Mouse (Mus musculus) neutrophil, adult 5-6 weeks (primary cell): Measurements from ENCODE around the gene Chkb. TPM values are rescaled to one million over a fixed set of nuclear protein-coding genes. Genes with fewer than 3 reads are reported as not detected.
"Not testable (repeated sequence)": the region's sequence is repeated elsewhere in the genome, so short reads cannot be mapped to it uniquely, and the experiment has no call there.

Experiments
- ATAC-seq: fragments of 151-379, 151-347 bp; 2 replicates; pipeline ENCODE4 v1.8.0; 2017; ENCODE audit warnings: mild to moderate bottlenecking, moderate TSS enrichment; ENCODE audit not compliant: insufficient number of reproducible peaks, poor library complexity, low FRiP score, severe bottlenecking; ENCODE audit errors: extremely low read depth
- total RNA-seq: library from RNA; stranded (forward); fragments of 200-1000 nt; gene quantifications from 2 replicates; pipeline ENCODE4 v1.2.3, GENCODE M21; 2017

Chkb gene
- total RNA-seq, 1 experiment from 2014 or later, result 108 TPM

DNA sequence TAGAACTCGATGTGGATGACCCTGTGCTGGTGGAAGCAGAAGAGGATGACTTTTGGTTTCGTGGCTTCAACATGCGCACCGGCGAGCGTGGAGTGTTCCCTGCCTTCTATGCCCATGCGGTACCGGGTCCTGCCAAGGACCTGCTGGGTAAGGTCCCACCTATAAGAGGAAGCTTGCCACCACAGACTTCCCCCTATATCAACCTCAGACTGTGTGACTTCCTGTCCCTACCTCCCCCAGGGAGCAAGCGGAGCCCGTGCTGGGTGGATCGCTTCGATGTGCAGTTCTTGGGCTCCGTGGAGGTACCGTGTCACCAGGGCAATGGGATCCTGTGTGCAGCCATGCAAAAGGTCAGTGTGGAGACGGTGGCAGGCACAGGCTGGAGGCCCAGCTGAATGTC, 29.2 kb upstream of the Chkb start:
- peak; percentile 59; the same call in 1 of the 2 replicates for ATAC-seq

- no peak for ATAC-seq
Measured at GRCm38 (mm10) chr15:89455642-89456041, 25.9 kb upstream of the Chkb start.

DNA sequence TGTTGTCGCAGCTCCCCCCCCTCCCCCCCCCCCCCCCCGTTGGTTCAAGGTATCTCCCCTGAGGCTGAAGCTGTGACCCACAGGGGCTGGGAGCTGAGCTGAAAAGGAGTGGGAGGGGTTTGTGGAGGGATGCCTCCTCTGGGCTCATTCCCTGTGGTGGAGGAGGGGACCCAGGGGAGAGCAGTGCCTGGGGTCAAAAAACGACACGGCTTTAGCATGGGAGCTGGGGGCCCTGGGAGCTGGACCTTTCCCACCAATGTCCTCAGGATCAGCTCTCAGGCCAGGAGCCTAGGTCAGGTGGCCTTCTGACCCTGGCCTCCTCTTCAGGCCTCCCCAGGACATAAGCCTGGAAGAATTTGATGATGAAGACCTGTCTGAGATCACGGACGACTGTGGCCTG, 25.1 kb upstream of the Chkb start:
- ATAC-seq, result no peak

DNA sequence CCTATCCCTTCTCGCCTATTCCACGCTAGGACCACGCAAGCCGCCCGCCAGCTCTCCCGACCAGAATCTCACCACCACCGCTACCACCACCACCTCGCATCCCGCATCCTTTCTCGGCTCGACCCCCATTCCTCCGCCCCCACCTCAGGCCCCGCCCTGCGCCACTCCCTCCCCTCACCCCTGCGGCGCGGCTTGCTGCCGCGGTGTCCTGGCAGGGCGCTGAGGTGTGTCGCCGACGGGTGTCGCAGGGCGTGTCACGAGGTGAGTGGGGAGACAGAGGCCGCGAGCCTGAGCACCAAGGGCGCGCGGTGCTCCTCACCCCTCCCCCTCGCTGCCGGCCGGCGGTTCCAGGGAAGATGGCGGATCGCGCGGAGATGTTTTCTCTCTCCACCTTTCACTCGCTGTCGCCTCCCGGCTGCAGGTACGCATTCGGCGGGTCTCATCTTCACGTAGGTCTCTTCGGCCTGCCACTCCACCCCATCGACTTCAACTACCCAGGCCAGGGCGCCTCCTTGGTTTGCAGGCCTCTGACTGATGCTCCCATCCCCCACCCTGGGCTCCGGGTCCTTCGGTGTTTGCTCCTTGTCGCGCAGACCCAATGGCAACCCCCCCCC, 24.3 kb upstream of the Chkb start, which contains the start of gene Mapk8ip2:
TSS of gene Mapk8ip2 (plus strand) at position 49 of the 614 bp plus-strand sequence.
- no peak for ATAC-seq

GRCm38 (mm10) chr15:89452906-89453864, 23.5 kb upstream of the Chkb start:
- no peak for ATAC-seq

- no peak for ATAC-seq
Measured at GRCm38 (mm10) chr15:89442486-89443070, 12.9 kb upstream of the Chkb start.

GRCm38 (mm10) chr15:89435878-89436277, 6.2 kb upstream of the Chkb start:
- ATAC-seq, result no peak

DNA sequence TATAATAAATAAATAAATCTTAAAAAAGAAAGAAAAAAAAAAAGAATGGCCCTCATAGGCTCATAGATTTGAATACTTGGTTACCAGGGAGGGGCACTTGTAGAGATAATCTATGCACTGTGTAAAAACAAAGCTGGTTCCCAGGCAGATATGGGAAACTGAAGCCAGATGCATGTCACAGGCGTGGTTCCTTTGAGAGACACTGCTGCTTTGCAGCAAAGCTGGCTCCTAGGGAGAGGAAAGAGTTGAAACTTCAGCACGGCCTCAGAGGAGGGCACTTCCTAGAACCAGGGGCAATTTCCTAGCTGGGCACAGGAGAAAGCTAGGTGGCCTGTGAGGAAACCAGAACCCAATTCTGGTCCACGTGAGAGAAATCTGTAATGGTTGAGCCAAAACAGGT, 4.4 kb upstream of the Chkb start:
- ATAC-seq, result no peak

DNA sequence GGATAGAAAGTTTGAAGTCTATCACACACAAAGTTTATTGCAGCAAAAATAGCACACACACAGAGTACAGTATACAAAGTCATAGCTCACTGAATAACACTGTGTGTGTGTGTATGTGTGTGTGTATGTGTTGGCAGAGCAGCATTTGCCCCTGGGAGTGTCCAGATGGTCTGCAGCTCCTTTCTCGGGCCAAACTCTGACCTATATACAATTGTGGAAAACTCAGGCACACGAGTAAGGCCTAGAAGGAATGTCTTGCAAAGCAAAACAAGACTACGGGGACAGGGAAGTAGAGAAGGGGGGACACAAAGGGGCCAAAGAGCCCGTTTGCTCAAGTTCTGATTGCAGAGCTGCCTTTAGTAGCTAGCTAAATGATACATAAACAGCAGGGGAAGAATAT, 3.2 kb upstream of the Chkb start:
- ATAC-seq, result no peak

DNA sequence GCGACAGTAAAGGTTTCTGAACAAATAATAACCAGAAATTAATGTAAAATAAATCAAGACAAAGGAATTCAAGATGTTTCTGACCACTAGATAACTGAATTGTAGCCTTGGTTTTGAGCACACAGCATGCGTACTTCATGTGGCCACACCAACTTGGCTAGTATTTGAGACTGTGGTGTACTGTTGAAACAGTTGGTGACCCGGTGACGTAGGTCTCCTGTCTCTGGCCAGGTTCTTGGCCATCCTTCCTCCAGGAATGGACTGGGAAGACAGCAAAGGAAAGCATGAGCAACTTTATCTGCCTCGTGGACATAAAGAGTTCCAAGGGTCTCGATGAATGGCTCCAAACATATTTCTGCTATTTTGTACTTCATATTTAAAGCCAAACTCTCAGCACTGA, 2.1 kb upstream of the Chkb start:
- no peak for ATAC-seq

DNA sequence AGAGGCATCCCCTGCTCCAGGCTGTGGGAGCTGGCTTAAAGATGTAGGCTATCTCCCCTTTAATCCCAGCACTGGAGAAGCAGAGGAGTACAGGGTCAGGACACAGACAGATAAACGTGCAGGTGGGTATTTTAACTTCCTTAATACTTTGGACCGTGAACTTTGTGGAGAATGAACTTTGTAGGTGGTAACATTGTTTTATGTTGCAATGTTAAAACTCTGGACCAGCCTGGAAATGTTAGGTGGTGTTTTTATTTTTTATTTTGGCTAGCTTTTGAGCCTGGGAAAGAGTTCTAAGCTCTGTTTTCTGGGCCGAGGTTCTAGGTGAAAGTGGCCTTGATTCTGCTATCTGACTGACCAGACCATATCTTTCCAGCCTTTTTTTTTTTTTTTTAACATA, 1.6 kb upstream of the Chkb start:
- ATAC-seq, result no peak

- ATAC-seq, result not testable (repeated sequence)
Measured at GRCm38 (mm10) chr15:89430771-89431170, 1.1 kb upstream of the Chkb start.

- ATAC-seq, result no peak
Measured at GRCm38 (mm10) chr15:89430341-89430740, 633 bp upstream of the Chkb start.

GRCm38 (mm10) chr15:89428821-89429351, 822 bp downstream of the Chkb start:
- ATAC-seq, result no peak

GRCm38 (mm10) chr15:89428136-89428790, 1.4 kb downstream of the Chkb start:
- ATAC-seq, result no peak

GRCm38 (mm10) chr15:89426716-89427115, 3.0 kb downstream of the Chkb start:
- ATAC-seq, result no peak

DNA sequence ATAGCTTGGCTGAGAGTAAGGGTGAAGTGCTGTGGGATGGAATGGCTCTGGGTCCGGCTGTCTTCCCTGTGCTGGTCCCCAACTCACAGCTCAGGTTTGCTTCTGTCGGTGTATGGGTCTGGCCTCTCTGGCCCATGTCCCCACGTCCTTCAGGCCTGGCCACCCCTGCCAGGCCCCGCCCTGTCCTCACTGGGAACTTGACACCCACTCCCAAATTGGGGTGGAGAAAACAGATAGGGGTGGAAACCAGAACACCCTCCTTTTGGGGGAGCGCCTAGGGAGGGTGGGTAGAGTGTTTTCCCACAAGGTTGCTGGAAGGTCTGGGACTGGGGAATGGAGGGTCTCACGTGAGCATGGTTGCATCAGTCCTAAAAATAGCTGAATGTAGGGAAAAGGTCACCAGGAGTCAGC, 4.0 kb downstream of the Chkb start, which contains the start of gene Cpt1b:
TSS of gene Cpt1b (minus strand) at position 153 of the 411 bp plus-strand sequence.
- no peak for ATAC-seq

GRCm38 (mm10) chr15:89424621-89425020, 5.1 kb downstream of the Chkb start:
- ATAC-seq, result no peak

DNA sequence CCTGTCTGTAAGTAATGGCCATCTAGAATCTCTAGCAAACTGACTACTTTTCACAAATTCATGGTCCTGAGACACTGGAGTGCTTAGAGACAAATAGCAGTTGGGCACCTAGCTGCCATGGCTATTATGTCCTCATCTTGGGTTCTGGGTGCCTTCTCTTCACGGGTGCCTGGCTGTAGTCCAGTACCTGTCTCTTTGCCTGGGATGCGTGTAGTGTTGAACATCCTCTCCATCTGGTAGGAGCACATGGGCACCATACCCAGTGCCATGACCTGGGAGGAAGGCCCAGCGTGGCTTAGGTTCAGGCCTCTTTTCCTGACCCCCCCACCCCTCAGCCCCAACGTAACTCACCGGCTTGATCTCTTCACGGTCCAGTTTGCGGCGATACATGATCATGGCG, 7.8 kb downstream of the Chkb start:
- no peak for ATAC-seq
